Mouse (Mus musculus) lung, adult 2 months (tissue): Measurements from ENCODE around the gene Dnah6.

Experiments used
- CTCF ChIP-seq: fragments of 200-500 bp; IDR thresholded peaks from 2 replicates; pipeline ENCODE4 v1.5.1; 2011; ENCODE audit warnings: mild to moderate bottlenecking, low read length, control low read depth; ENCODE audit not compliant: insufficient read depth
- POLR2A ChIP-seq: fragments of 200-500 bp; IDR thresholded peaks from 2 replicates; pipeline ENCODE4 v1.6.1; 2011; ENCODE audit warnings: low read depth, mild to moderate bottlenecking, control low read depth, low read length, borderline replicate concordance; ENCODE audit errors: extremely low read depth

DNA sequence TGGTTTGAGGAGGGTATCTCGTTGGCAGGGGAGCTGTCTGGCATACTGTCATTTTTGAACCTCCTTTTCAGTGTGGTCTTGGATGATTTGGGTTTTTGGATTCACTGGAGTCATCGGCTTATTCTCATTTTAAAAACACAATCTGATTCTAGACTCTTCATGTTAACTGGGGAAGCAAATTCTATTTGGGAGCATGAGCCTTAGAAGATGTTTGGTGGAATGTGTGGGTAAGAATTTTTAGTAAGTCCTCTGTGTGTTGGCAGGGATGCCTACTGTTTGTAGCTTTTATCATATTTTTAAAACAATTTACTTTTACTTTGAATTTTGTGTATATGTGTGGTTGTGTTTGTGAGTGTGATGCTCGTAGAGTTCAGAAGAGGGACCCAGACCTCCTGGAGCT is 175.5 kb downstream of the Dnah6 start:
- no peak for TF ChIP-seq CTCF
- TF ChIP-seq POLR2A, result no peak
